Mouse (Mus musculus) E14TG2a.4 (cell line): ENCODE data around the gene Phex.
A peak's percentile ranks its signal among the peaks of the same experiment; 100 is the strongest.

ENCODE experiments used
- H3K27me3 ChIP-seq: 2 replicates; pipeline ENCODE4 v1.6.1; 2014; ENCODE audit warnings: low read length, control low read depth; ENCODE audit not compliant: insufficient read depth
- H3K36me3 ChIP-seq: 2 replicates; pipeline ENCODE4 v1.6.1; 2014; ENCODE audit warnings: low read length, control low read depth; ENCODE audit not compliant: insufficient read depth
- H3K4me1 ChIP-seq: replicated peaks from 2 replicates; pipeline ENCODE4 v1.6.1; 2014; ENCODE audit warnings: low read depth, low read length, control low read depth
- H3K4me3 ChIP-seq: replicated peaks from 2 replicates; pipeline ENCODE4 v1.5.1; 2014; ENCODE audit warnings: mild to moderate bottlenecking, low read length
- H3K9me3 ChIP-seq: 2 replicates; pipeline ENCODE4 v1.6.1; 2014; ENCODE audit warnings: low read length, control low read depth
- CTCF ChIP-seq: conservative IDR thresholded peaks from 2 replicates; pipeline ENCODE4 v1.5.1; 2014; ENCODE audit warnings: low read length
- NANOG ChIP-seq: IDR thresholded peaks from 2 replicates; pipeline ENCODE4 v1.6.1; 2014; ENCODE audit warnings: borderline replicate concordance, low read length, mixed read lengths
- POU5F1 ChIP-seq: IDR thresholded peaks from 2 replicates; pipeline ENCODE4 v1.6.1; 2014; ENCODE audit warnings: low read length, borderline replicate concordance

Phex gene

DNA sequence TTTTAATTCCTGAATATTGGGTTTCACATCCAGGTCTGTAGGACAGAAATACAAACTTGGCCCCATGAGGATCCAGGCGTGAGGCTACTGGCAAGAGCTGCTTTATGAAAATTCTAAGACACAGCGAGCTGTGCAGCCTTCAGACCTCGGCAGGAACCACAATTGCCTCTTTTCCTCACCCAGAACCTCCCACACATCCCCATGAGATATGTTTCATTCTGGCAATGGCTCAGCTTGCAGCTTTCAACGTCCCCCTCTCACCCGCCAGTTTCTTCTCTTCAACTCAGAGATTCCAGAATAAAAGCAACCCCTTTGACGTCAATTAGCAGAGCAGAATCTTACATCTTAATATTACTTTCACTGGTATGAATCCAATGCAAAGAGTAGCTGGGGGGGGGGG is 25.0 kb downstream of the Phex start:
- H3K4me3 ChIP-seq, result no peak overlapping the region
- H3K36me3 ChIP-seq, result no peaks in the 10 kb centered on the region
- TF ChIP-seq POU5F1 (no peak), CTCF (no peak), NANOG (no peak)
- no peaks in the 10 kb centered on the region for H3K4me1 ChIP-seq
- H3K27me3 ChIP-seq, result no peaks in the 10 kb centered on the region
- no peaks in the 10 kb centered on the region for H3K9me3 ChIP-seq

DNA sequence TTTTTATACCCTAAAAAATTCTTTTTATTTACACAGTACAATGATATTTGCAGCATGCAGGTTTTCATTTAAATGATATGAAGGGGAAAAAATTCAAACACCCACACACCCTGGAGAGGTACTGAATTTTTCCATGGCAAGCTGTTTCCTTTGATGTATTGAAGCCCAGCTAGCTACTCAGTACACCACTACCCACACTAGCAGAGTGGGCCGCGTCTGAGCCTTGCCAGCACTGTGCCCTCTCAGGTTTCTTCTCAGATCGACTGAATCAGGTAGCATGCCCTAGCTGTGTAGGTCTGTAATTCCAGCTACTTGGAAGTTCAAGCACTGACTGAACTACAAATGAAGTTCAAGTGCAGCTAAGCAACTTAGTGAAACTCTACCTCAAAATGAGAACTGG is 26.7 kb downstream of the Phex start:
- no peaks in the 10 kb centered on the region for H3K36me3 ChIP-seq
- TF ChIP-seq NANOG, result no peak
- no peak for TF ChIP-seq POU5F1
- no peak for TF ChIP-seq CTCF

DNA sequence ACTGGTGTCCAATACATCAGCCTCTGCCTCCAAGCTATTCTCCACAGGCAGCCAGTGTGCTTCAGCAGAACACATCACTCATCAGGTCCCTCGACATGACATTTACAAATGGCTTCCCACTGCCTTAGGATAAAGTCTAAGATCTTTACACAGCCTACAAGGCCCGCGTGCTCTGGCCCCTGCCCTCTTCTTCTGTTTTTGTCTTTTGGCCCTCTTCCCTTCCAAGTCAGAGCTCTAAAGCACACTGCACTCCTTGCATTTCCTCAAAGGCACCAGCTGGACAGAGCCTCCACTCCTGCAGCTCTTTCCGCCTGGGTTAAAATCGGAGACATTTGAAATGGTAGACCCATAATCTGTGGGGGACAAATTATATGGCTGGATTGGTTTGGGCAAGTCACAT is 28.1 kb downstream of the Phex start:
- no peak for TF ChIP-seq NANOG
- no peak for TF ChIP-seq POU5F1
- TF ChIP-seq CTCF, result no peak
- no peak overlapping the region for H3K4me3 ChIP-seq
- no peaks in the 10 kb centered on the region for H3K4me1 ChIP-seq
- H3K9me3 ChIP-seq, result no peaks in the 10 kb centered on the region
- no peaks in the 10 kb centered on the region for H3K36me3 ChIP-seq
- no peaks in the 10 kb centered on the region for H3K27me3 ChIP-seq

More for the DNA sequence above, 26.7 kb downstream of the Phex start:
- H3K27me3 ChIP-seq, result no peaks in the 10 kb centered on the region
- no peaks in the 10 kb centered on the region for H3K9me3 ChIP-seq
- no peaks in the 10 kb centered on the region for H3K4me1 ChIP-seq
- no peak overlapping the region for H3K4me3 ChIP-seq

DNA sequence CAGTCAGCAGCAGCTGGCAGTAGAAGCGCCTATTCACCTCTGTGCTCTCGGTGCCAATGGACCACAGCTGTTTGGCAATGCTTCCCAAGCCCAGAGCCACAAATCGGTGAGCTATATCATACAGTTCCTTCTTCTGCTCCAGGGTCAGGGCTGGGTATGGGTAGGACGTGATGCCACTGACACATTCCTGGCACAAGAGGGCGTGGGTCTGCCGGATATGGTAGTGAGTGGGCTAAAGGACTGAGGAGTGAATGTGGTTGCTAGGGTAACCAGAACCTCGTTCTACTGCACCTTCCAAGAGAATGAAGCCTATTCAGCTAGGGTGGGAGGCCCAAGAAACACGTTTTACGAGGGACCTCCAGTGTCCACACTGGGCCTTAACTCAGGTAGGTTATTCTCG is 36.3 kb downstream of the Phex start:
- Histone ChIP-seq H3K9me3 (no peaks in the 10 kb centered on the region), H3K4me3 (no peak overlapping the region), H3K27me3 (no peaks in the 10 kb centered on the region), H3K36me3 (no peaks in the 10 kb centered on the region), H3K4me1 (no peaks in the 10 kb centered on the region)
- TF ChIP-seq NANOG (no peak), POU5F1 (no peak), CTCF (peak; percentile 28)

DNA sequence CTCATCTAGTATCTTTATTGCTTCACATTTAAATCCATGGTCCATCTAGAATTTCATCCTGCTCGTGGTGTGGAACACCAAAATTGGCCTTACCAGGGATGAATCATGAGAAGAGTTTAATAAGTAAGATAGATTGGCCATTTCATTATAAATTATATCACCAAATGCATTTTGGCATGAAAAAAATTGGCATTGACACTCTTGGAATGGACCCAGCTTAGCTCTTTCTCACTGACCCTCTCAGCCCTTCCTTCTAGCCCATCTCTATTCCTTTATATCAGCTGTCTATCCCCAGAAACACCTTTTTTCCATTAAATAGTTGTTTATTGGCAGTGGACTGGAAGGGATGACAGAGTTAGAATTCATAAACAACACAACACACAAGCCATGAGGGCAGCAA is 37.7 kb downstream of the Phex start:
- Histone ChIP-seq H3K36me3 (no peaks in the 10 kb centered on the region), H3K27me3 (no peaks in the 10 kb centered on the region), H3K4me3 (no peak overlapping the region), H3K9me3 (no peaks in the 10 kb centered on the region), H3K4me1 (no peaks in the 10 kb centered on the region)
- TF ChIP-seq CTCF, result no peak
- TF ChIP-seq POU5F1, result no peak
- no peak for TF ChIP-seq NANOG

DNA sequence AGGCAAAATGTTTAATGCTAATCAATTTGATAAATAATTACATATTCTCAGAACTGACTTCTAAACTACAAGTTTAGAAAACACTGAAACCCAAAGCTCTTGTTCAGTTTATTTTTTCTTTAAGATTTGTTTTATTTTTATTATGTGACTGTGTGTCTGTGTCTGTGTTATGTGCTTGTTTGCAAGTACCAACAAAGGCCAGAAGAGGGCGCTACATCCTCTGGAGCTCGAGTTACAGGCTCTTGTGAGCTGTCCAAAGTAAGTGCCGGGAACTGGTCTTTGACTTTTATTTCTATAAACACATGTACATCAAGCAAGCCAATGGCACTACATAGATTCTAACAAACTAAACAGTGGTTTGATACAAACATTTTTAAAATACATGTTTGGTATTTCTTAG is 41.2 kb downstream of the Phex start:
- no peaks in the 10 kb centered on the region for H3K27me3 ChIP-seq
- H3K4me1 ChIP-seq, result no peaks in the 10 kb centered on the region
- no peaks in the 10 kb centered on the region for H3K36me3 ChIP-seq
- H3K4me3 ChIP-seq, result no peak overlapping the region
- H3K9me3 ChIP-seq, result no peaks in the 10 kb centered on the region
- TF ChIP-seq POU5F1, result no peak
- peak; percentile 52 for TF ChIP-seq CTCF

DNA sequence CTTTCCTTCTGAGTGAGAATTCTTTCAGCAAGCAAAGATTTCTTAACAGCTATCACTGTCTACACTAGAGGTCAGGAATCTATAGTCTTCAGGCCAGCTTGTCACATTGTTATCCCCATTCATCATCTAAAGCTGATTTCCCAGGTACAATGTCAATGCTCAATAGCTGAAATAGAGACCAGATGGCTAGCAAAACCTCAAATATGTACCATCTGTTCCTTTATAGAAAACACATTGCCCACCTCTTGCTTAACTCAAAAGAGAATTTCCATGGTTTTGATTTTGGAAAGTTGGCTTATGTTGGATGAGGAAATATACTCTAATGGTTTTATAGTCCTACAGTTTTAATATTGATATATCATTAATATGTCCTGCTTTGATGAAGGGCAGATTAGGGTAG is 45.9 kb downstream of the Phex start:
- Histone ChIP-seq H3K27me3 (no peaks in the 10 kb centered on the region), H3K4me1 (no peaks in the 10 kb centered on the region), H3K36me3 (no peaks in the 10 kb centered on the region), H3K4me3 (no peak overlapping the region), H3K9me3 (no peaks in the 10 kb centered on the region)
- TF ChIP-seq CTCF (no peak), POU5F1 (no peak), NANOG (no peak)

DNA sequence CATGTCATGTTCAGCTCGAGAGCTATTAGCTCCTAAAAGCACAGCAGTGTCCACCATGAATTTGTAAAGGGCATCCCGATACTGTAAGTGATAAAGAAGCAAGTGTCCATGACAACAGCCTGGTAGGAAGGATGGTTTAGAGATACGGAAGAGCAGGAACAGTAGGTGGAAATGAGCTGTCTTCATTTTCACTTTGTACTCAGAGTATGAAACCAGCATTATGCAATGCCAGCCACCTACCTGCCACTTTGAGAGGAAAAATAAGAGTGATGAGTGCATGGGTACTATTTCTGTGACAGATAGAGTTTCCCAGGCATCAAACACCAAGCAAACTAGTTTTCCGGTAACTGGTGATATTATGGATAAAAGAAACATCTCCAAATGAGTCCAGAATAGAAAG is 59.6 kb downstream of the Phex start:
- no peaks in the 10 kb centered on the region for H3K27me3 ChIP-seq
- no peak for TF ChIP-seq POU5F1
- no peak for TF ChIP-seq CTCF
- TF ChIP-seq NANOG, result no peak
- no peak overlapping the region for H3K4me3 ChIP-seq
- no peaks in the 10 kb centered on the region for H3K4me1 ChIP-seq
- no peaks in the 10 kb centered on the region for H3K9me3 ChIP-seq
- no peaks in the 10 kb centered on the region for H3K36me3 ChIP-seq

DNA sequence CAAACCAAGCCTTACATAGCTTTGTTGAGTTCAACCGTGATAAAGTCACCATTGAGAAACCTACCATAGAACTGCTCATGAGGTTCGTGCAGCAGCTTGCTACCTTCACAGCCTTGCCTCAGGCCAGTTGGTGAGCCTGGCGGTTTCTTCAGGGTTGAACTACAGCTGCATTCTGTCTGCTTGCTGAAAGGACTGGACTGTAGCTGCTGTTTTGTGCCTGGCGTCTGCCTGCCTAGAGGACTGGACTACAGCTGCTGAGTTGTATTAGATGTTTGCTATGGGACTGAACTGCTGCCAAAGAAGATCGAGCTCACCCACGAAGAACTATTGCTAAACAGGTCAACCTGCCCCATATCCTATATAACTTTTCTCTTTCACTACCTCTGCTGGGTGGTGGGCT is 68.9 kb downstream of the Phex start:
- H3K4me3 ChIP-seq, result no peak overlapping the region
- no peaks in the 10 kb centered on the region for H3K4me1 ChIP-seq
- H3K9me3 ChIP-seq, result no peaks in the 10 kb centered on the region
- H3K36me3 ChIP-seq, result no peaks in the 10 kb centered on the region
- H3K27me3 ChIP-seq, result no peaks in the 10 kb centered on the region
- no peak for TF ChIP-seq CTCF
- no peak for TF ChIP-seq NANOG
- TF ChIP-seq POU5F1, result no peak
